Comparison of ENCODE assay signal across 23 mouse cellular contexts in the genomic region with DNA sequence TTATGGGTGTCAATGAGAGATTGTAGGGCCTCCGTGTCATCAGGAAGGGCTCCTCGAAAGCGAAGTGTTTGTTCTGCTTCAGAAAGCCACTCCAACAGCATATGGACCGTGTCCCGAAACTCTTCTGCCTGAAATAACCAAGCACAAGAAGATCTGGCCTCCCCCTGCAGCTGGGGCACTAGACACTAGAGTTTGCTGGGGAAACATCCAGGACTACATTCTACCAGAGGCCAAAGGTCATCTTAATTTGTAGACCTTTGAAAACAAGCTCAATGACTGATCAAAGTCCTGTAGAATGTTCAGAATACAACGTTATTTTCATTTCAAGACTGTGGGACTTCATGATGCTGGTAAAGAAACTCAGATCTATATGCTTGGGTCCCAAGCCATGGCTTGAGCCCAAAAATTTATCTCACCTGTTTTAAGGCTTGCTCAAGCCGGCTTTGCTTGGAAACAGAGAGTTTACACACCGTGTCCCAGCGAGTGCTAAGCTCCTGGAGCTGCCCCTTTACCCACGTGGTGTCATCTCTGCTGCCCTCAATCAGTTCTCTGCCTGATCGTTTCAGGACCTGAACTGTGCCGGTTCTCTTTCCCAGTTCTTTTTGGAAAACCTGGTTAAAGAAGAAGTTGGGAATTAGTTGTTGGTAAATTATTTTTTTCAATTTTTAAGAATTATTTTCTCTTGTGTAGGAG. TPM values are rescaled to one million over a fixed set of nuclear protein-coding genes. Genes with fewer than 3 reads are reported as not detected.
"Had no signal": no experiment of that assay in that cellular context is flagged by ENCODE, and none has a peak within 500 bp of the region (broad histone marks: within the 10 kb centered on the region; RNA-seq: fewer than 3 reads in every experiment).

No protein-coding gene starts in this region.

- DNase-seq: layer of hippocampus, adult 9-11 months; layer of hippocampus, postnatal 36 days; lung, postnatal 14 days; retina, postnatal 1 day; right cerebral cortex, postnatal 4 days; spleen, adult 18-20 months; thymus, adult 18-20 months; thymus, postnatal 14 days had no signal

- H3K9me3 ChIP-seq: hindbrain, embryonic 13.5 days; limb, embryonic 12.5 days; lung, embryonic 15.5 days; megakaryocyte, embryonic 14.5 days; midbrain, embryonic 15.5 days; neural tube, embryonic 13.5 days had no signal

- H3K27ac ChIP-seq: hindbrain, embryonic 13.5 days; hindbrain, postnatal 0 days; kidney, postnatal 0 days; limb, embryonic 12.5 days; liver, embryonic 14.5 days; lung, embryonic 15.5 days; macrophage; midbrain, embryonic 15.5 days; neural tube, embryonic 13.5 days had no signal

- H3K27me3 ChIP-seq: hindbrain, embryonic 13.5 days; limb, embryonic 12.5 days; lung, embryonic 15.5 days; megakaryocyte, embryonic 14.5 days; midbrain, embryonic 15.5 days; neural tube, embryonic 13.5 days had no signal

- H3K4me3 ChIP-seq: hindbrain, embryonic 13.5 days; limb, embryonic 12.5 days; lung, embryonic 15.5 days; megakaryocyte, embryonic 14.5 days; midbrain, embryonic 15.5 days; neural tube, embryonic 13.5 days had no signal

- H3K9ac ChIP-seq: hindbrain, embryonic 13.5 days; limb, embryonic 12.5 days; liver, embryonic 14.5 days; lung, embryonic 15.5 days; midbrain, embryonic 15.5 days; neural tube, embryonic 13.5 days had no signal

- ATAC-seq: hindbrain, postnatal 0 days; midbrain, embryonic 15.5 days had no signal

- H3K4me2 ChIP-seq: hindbrain, embryonic 13.5 days; limb, embryonic 12.5 days; lung, embryonic 15.5 days; midbrain, embryonic 11.5 days; midbrain, embryonic 15.5 days; neural tube, embryonic 13.5 days had no signal

- H3K4me1 ChIP-seq: hindbrain, embryonic 13.5 days; limb, embryonic 12.5 days; lung, embryonic 15.5 days; megakaryocyte, embryonic 14.5 days; midbrain, embryonic 15.5 days; neural tube, embryonic 13.5 days had no signal

RNA-seq across cellular contexts. Expression of gene Bmp8a, which starts 31.4 kb away (rescaled TPM):
- total RNA-seq: layer of hippocampus, adult 18-20 months; layer of hippocampus, postnatal 36 days had no signal
- polyA plus RNA-seq: macrophage; midbrain, embryonic 15.5 days; stomach, embryonic 14.5 days had no signal

RNA-seq across cellular contexts. Expression of gene Oxct2a, which starts 51.0 kb away (rescaled TPM):
- total RNA-seq: layer of hippocampus, adult 18-20 months; left cerebral cortex, postnatal 36 days had no signal
- polyA plus RNA-seq: hindbrain, embryonic 13.5 days; intestine, embryonic 14.5 days; kidney, postnatal 0 days; limb, embryonic 12.5 days; lung, embryonic 15.5 days; macrophage; midbrain, embryonic 11.5 days; neural tube, embryonic 13.5 days; stomach, embryonic 14.5 days had no signal
